22 mouse cellular contexts compared by ENCODE assay signal in the genomic region with DNA sequence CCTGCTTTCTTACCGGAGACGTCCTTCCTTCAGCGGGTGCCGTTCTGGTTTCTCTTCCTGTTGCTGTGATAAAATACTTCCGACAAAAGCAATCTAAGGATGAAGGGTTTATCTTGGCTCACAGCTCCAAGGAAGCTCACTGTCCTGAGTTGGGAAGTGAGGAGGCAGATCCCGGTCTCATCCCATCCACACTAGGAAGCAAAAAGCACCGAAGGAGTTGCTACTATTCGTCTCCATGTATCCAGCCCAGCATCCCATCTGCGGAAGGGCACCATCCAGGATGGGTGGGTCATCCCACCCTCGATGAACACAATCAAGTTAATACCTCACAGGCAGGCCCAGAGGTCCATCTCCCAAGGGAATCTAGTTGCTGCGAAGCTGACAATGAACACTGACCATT. TPM values are rescaled to one million over a fixed set of nuclear protein-coding genes. Genes with fewer than 3 reads are reported as not detected.
DNase-seq lines count a peak whose midpoint lies in the region; TF ChIP-seq lines count a peak whose summit lies in the region.
"Had no signal": no experiment of that assay in that cellular context is flagged by ENCODE, and none has a peak within 500 bp of the region (broad histone marks: within the 10 kb centered on the region; RNA-seq: fewer than 3 reads in every experiment).

No protein-coding gene starts in this region.

- TF ChIP-seq POLR2A in heart, adult 2 months (IDR thresholded peaks at IDR 0.05; ENCODE audit: insufficient read depth, low read depth, low read length) = no peak
- TF ChIP-seq POLR2A in ES-Bruce4 (IDR thresholded peaks at IDR 0.05; ENCODE audit: insufficient read depth, low read length) = no peak

- H3K27ac ChIP-seq in gastrocnemius, adult 2 months = peak overlapping the region; percentile 94
- peak overlapping the region; percentile 44; the same call in 1 of the 2 replicates for H3K27ac ChIP-seq in heart, adult 2 months
- peak overlapping the region; percentile 9 for H3K27ac ChIP-seq in ES-Bruce4 (ENCODE audit: insufficient read depth, low read length)
- H3K27ac ChIP-seq: embryonic facial prominence, embryonic 13.5 days; embryonic facial prominence, embryonic 15.5 days; forebrain, embryonic 10.5 days; forebrain, embryonic 12.5 days had no signal

- no peak overlapping the region for H3K4me3 ChIP-seq in gastrocnemius, adult 2 months
- H3K4me3 ChIP-seq in heart, adult 2 months = no peak overlapping the region
- no peak overlapping the region for H3K4me3 ChIP-seq in ES-Bruce4 (ENCODE audit: low read depth, low read length)
- H3K4me3 ChIP-seq: embryonic facial prominence, embryonic 13.5 days; embryonic facial prominence, embryonic 15.5 days; erythroblast, embryonic 14.5 days; forebrain, embryonic 10.5 days; forebrain, embryonic 12.5 days had no signal

- 0 out of 2 replicates have a peak, but pooled peaks have one; percentile 31 for TF ChIP-seq EP300 in heart, adult 2 months (IDR thresholded peaks at IDR 0.05; ENCODE audit: insufficient read depth, low read depth, low read length)
- TF ChIP-seq EP300 in ES-Bruce4 (IDR thresholded peaks at IDR 0.05; ENCODE audit: insufficient read depth, low read depth, low read length) = no peak

- 51% methylated on average over 11 of the region's 11 CpGs for WGBS in heart, adult 2 months

- peaks cover 2% of the 10 kb centered on the region; the same call in 1 of the 2 replicates for H3K36me3 ChIP-seq in heart, adult 2 months (ENCODE audit: control insufficient read depth, insufficient read depth, low read length)
- H3K36me3 ChIP-seq in ES-Bruce4 (ENCODE audit: control insufficient read depth, insufficient read depth, low read length, poor library complexity, severe bottlenecking) = no peaks in the 10 kb centered on the region
- H3K36me3 ChIP-seq: embryonic facial prominence, embryonic 13.5 days; embryonic facial prominence, embryonic 15.5 days; forebrain, embryonic 10.5 days; forebrain, embryonic 12.5 days had no signal

- no peak for TF ChIP-seq CTCF in gastrocnemius, adult 2 months (IDR thresholded peaks at IDR 0.05)
- TF ChIP-seq CTCF in heart, adult 2 months (IDR thresholded peaks at IDR 0.05) = no peak
- TF ChIP-seq CTCF in ES-Bruce4 (IDR thresholded peaks at IDR 0.05; ENCODE audit: low read depth, low read length) = no peak

- no peak for DNase-seq in gastrocnemius, adult 2 months
- no peak for DNase-seq in gastrocnemius, adult 8-10 months (ENCODE audit: low spot score in 2 of 2)
- DNase-seq in heart, adult 2 months = no peak
- no peak for DNase-seq in heart, adult 18-20 months
- no peak for DNase-seq in liver
- DNase-seq: adrenal gland, adult 2 months; adrenal gland, postnatal 10 days; adrenal gland, postnatal 25 days; B cell, adult 2 months; cerebellum, adult 11-12 months; cerebellum, adult 2 months; cerebellum, adult 9-10 months; cerebellum, postnatal 10 days; cerebellum, postnatal 36 days; embryo, embryonic 11 days had no signal

- intact Hi-C loops in gastrocnemius, adult 2 months (cut with DNase I) = no loop called here
- intact Hi-C loops in heart, adult 2 months (cut with DNase I) = no loop called here

- H3K79me2 ChIP-seq in heart, adult 2 months (replicated peaks; ENCODE audit: control insufficient read depth, insufficient read depth, low read length) = no peaks in the 10 kb centered on the region

- no peaks in the 10 kb centered on the region for H3K9me3 ChIP-seq in ES-Bruce4 (replicated peaks; ENCODE audit: control insufficient read depth, insufficient read depth, low read length, poor library complexity, severe bottlenecking)
- H3K9me3 ChIP-seq: embryonic facial prominence, embryonic 13.5 days; embryonic facial prominence, embryonic 15.5 days; forebrain, embryonic 10.5 days; forebrain, embryonic 12.5 days had no signal

- H3K27me3 ChIP-seq in heart, adult 2 months (ENCODE audit: control insufficient read depth, insufficient read depth, low read length) = no peaks in the 10 kb centered on the region
- H3K27me3 ChIP-seq in ES-Bruce4 (ENCODE audit: control insufficient read depth, insufficient read depth, low read length, poor library complexity, severe bottlenecking) = no peaks in the 10 kb centered on the region
- H3K27me3 ChIP-seq: CH12.LX; embryonic facial prominence, embryonic 13.5 days; embryonic facial prominence, embryonic 15.5 days; forebrain, embryonic 12.5 days had no signal

- H3K4me1 ChIP-seq in heart, adult 2 months (ENCODE audit: control insufficient read depth, insufficient read depth, low read length) = peaks cover 23% of the 10 kb centered on the region
- peaks cover 8% of the 10 kb centered on the region for H3K4me1 ChIP-seq in ES-Bruce4 (ENCODE audit: control insufficient read depth, insufficient read depth, low read length)

- H3K9ac ChIP-seq in heart, adult 2 months (ENCODE audit: low read depth, low read length) = no peak overlapping the region
- no peak overlapping the region for H3K9ac ChIP-seq in ES-Bruce4 (ENCODE audit: low read depth, poor library complexity, severe bottlenecking)
- H3K9ac ChIP-seq: embryonic facial prominence, embryonic 13.5 days; embryonic facial prominence, embryonic 15.5 days; forebrain, embryonic 12.5 days had no signal

RNA-seq across cellular contexts. Expression of a gene that starts 6.9 kb away (rescaled TPM):
- 10 to 100 TPM; 21.0 to 24.8 TPM for total RNA-seq in gastrocnemius, adult 2 months (2021)
- total RNA-seq in gastrocnemius, adult 8-10 months (2022) = 10 to 100 TPM; 12.1 to 18.8 (median 16.0) TPM
- 10 to 100 TPM; 29.1 to 32.1 TPM for total RNA-seq in heart, adult 2 months (2021)
- 20.1 and 25.7 TPM in 2 replicates for polyA plus RNA-seq in heart, adult 2 months (2012; rRNA removed)
- total RNA-seq in heart, adult 18-20 months (2021) = 10 to 100 TPM; 29.2 to 30.2 TPM
- 118 and 124 TPM in 2 replicates for polyA plus RNA-seq in ES-Bruce4 (2011; ENCODE audit: insufficient read depth, insufficient read length, low read depth, missing spikeins)

Comparison
In these comparisons a context has a peak if more than half of its experiments do, and no peak if none do; other contexts are left out.
1. H3K27ac ChIP-seq: peak in every context shown above with its lines; median percentile 94 in gastrocnemius, adult 2 months; 44 in heart, adult 2 months; 9 in ES-Bruce4.